Mouse (Mus musculus) urinary bladder, postnatal 36 days (tissue): Measurements from ENCODE around the gene E430018J23Rik.
"Not testable (repeated sequence)": the region's sequence is repeated elsewhere in the genome, so short reads cannot be mapped to it uniquely, and the experiment has no call there.

Experiments
- DNase-seq, 2 experiments: peaks; one replicate each; pipeline ENCODE4 v3.0.0; 2022; ENCODE audit warnings: low spot score in 2 of 2, mixed read lengths in 1 of 2

E430018J23Rik gene

DNA sequence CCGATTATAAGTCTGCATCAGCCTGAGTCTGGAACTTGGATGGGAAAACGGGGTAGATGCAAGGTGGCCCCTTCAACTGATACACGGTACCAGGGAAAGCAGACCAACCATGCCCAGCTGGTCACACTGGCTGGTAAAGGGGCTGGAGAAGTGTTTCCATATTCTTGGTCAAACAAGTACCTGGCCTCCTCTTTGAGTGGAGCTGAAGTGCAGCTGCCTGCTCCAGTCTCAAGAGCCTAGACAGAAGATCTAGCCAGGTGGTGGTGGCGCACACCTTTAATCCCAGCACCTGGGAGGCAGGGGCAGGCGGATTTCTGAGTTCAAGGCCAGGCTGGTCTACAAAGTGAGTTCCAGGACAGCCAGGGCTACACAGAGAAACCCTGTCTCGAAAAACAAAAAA is 51.6 kb downstream of the E430018J23Rik start:
- not testable (repeated sequence) for DNase-seq

DNA sequence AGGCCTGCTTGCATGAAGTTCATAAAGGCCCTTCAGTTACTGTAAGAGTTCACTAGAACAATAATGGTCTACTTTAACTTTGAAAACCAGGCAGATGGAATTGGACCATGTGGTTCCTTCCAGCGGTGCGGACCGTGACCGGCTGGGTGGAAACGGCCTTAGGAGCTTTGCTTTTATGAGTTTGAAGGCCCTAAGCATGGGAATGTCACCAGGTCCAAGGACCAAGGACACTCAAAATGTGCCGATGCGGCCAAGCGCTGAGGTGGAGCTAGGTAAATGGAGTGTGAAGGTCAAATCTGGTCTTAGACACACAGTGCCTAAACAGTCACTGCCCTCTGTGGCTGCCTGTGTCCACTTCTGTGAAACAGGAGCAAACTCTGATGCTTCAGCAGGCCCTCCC is 52.1 kb downstream of the E430018J23Rik start:
- DNase-seq: no peak
